Mouse (Mus musculus): ENCODE results near the gene Olfr787. TPM values are rescaled to one million over a fixed set of nuclear protein-coding genes. Genes with fewer than 3 reads are reported as not detected.

Gene Olfr787
- polyA plus RNA-seq, 1 experiment from 2014 or later = not detected

Other genes with a start within 250 kb of the Olfr787 start
- gene Olfr774, start 225.7 kb upstream of the Olfr787 start, polyA plus RNA-seq (2014; fragmentation: Nextera tagmentation; extraction: Ambion mirVana) = not detected in 2 replicates
- not detected in 2 replicates for gene Olfr775, start 213.4 kb upstream of the Olfr787 start, polyA plus RNA-seq (2014; fragmentation: Nextera tagmentation; extraction: Ambion mirVana)
- gene Olfr776, start 202.7 kb upstream of the Olfr787 start, polyA plus RNA-seq (2014; fragmentation: Nextera tagmentation; extraction: Ambion mirVana) = not detected in 2 replicates
- gene Olfr777, start 190.4 kb upstream of the Olfr787 start, polyA plus RNA-seq (2014; fragmentation: Nextera tagmentation; extraction: Ambion mirVana) = not detected in 2 replicates
- not detected in 2 replicates for gene Olfr780, start 143.7 kb upstream of the Olfr787 start, polyA plus RNA-seq (2014; fragmentation: Nextera tagmentation; extraction: Ambion mirVana)
- gene Olfr781, start 133.0 kb upstream of the Olfr787 start, polyA plus RNA-seq (2014; fragmentation: Nextera tagmentation; extraction: Ambion mirVana) = not detected in 2 replicates
- gene Olfr782, start 113.0 kb upstream of the Olfr787 start, polyA plus RNA-seq (2014; fragmentation: Nextera tagmentation; extraction: Ambion mirVana) = not detected in 2 replicates
- gene Olfr784, start 77.8 kb upstream of the Olfr787 start, polyA plus RNA-seq (2014; fragmentation: Nextera tagmentation; extraction: Ambion mirVana) = 0.13 and 0.14 TPM in 2 replicates
- gene Olfr785, start 56.4 kb upstream of the Olfr787 start, polyA plus RNA-seq (2014; fragmentation: Nextera tagmentation; extraction: Ambion mirVana) = not detected in 2 replicates
- gene Olfr786, start 34.6 kb upstream of the Olfr787 start, polyA plus RNA-seq (2014; fragmentation: Nextera tagmentation; extraction: Ambion mirVana) = not detected in 2 replicates
- gene Olfr788, start 9.1 kb downstream of the Olfr787 start, polyA plus RNA-seq (2014; fragmentation: Nextera tagmentation; extraction: Ambion mirVana) = not detected in 2 replicates
- gene Olfr789, start 22.9 kb downstream of the Olfr787 start, polyA plus RNA-seq (2014; fragmentation: Nextera tagmentation; extraction: Ambion mirVana) = not detected in 2 replicates
- gene Olfr790, start 36.6 kb downstream of the Olfr787 start, polyA plus RNA-seq (2014; fragmentation: Nextera tagmentation; extraction: Ambion mirVana) = not detected in 2 replicates
- not detected in 2 replicates for gene Olfr791, start 59.9 kb downstream of the Olfr787 start, polyA plus RNA-seq (2014; fragmentation: Nextera tagmentation; extraction: Ambion mirVana)
- not detected in 2 replicates for gene Olfr792, start 77.3 kb downstream of the Olfr787 start, polyA plus RNA-seq (2014; fragmentation: Nextera tagmentation; extraction: Ambion mirVana)
- not detected in 2 replicates for gene Olfr794, start 105.8 kb downstream of the Olfr787 start, polyA plus RNA-seq (2014; fragmentation: Nextera tagmentation; extraction: Ambion mirVana)
- gene Olfr796, start 150.7 kb downstream of the Olfr787 start, polyA plus RNA-seq (2014; fragmentation: Nextera tagmentation; extraction: Ambion mirVana) = not detected in 2 replicates
- gene Olfr798, start 166.1 kb downstream of the Olfr787 start, polyA plus RNA-seq (2014; fragmentation: Nextera tagmentation; extraction: Ambion mirVana) = not detected in 2 replicates
- gene Olfr799, start 175.6 kb downstream of the Olfr787 start, polyA plus RNA-seq (2014; fragmentation: Nextera tagmentation; extraction: Ambion mirVana) = not detected in 2 replicates
- not detected in 2 replicates for gene Olfr800, start 195.8 kb downstream of the Olfr787 start, polyA plus RNA-seq (2014; fragmentation: Nextera tagmentation; extraction: Ambion mirVana)
- not detected in 2 replicates for gene Olfr801, start 212.0 kb downstream of the Olfr787 start, polyA plus RNA-seq (2014; fragmentation: Nextera tagmentation; extraction: Ambion mirVana)
- 0.04 TPM in 1 of 2 replicates, not detected in the other for gene Olfr802, start 226.3 kb downstream of the Olfr787 start, polyA plus RNA-seq (2014; fragmentation: Nextera tagmentation; extraction: Ambion mirVana)
- not detected in 2 replicates for gene Olfr803, start 232.4 kb downstream of the Olfr787 start, polyA plus RNA-seq (2014; fragmentation: Nextera tagmentation; extraction: Ambion mirVana)
- not detected in 2 replicates for gene Olfr804, start 241.3 kb downstream of the Olfr787 start, polyA plus RNA-seq (2014; fragmentation: Nextera tagmentation; extraction: Ambion mirVana)

All from midbrain, embryonic 14.5 days (tissue).